ENCODE assay signal across 25 mouse cellular contexts in the genomic region with DNA sequence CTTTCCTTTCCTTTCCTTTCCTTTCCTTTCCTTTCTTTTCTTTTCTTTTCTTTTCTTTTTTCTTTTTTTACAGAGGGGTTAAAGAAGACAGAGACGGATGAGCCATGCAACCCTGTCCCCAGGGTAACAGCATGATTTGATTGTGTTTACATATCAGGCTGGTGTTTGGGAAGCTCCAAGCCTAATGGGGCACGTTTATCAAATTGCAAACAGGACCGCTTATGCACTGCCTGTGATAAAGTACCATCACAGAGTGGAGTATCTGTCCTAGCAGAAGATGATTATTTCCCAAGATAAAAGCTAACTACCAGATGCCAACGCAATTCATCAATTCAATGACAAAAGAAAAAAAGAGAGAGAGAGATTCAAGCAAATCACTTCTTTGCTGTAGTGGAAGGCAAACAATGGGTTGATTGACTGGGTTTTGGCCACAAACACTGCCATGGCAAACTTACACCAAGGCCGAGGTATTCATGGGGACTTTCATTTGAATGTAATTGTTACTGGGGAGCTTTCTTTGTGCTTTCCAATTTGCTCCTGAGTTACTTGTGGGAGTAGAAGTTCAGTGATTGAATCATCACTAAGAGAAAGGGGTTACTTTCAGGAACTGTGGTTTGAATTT.
A peak's percentile ranks its signal among the peaks of the same experiment; 100 is the strongest.
DNase-seq lines count a peak whose midpoint lies in the region; ATAC-seq lines count a peak whose summit lies in the region.
"Had no signal": no experiment of that assay in that cellular context is flagged by ENCODE, and none has a peak within 500 bp of the region (broad histone marks: within the 10 kb centered on the region; RNA-seq: fewer than 3 reads in every experiment).

No protein-coding gene starts in this region.

- WGBS in forebrain, embryonic 13.5 days = 13% methylated on average over 5 of the region's 5 CpGs
- WGBS in forebrain, embryonic 10.5 days = 36% methylated on average over 5 of the region's 5 CpGs
- WGBS in midbrain, embryonic 16.5 days = 25% methylated on average over 5 of the region's 5 CpGs
- 23% methylated on average over 5 of the region's 5 CpGs for WGBS in midbrain, embryonic 15.5 days
- WGBS in hindbrain, embryonic 15.5 days = 11% methylated on average over 5 of the region's 5 CpGs

- DNase-seq in forebrain, embryonic 10.5 days (ENCODE audit: extremely low spot score, low spot score) = no peak
- DNase-seq in embryo, embryonic 10.5 days (ENCODE audit: low spot score) = peak; percentile 37
- no peak for DNase-seq in liver
- no peak for DNase-seq in cerebellum, adult 11 months
- DNase-seq: adrenal gland, postnatal 10 days; cerebellum, adult 11-12 months; cerebellum, postnatal 36 days; gastrocnemius, postnatal 14 days; kidney, adult 18-20 months; kidney, postnatal 10 days; left cerebral cortex, postnatal 4 days; liver, postnatal 0 days; lung, postnatal 10 days; right cerebral cortex, postnatal 4 days; thymus, adult 2 months had no signal

- H3K9me3 ChIP-seq in forebrain, embryonic 13.5 days (replicated peaks) = no peaks in the 10 kb centered on the region
- H3K9me3 ChIP-seq in forebrain, embryonic 10.5 days = no peaks in the 10 kb centered on the region
- no peaks in the 10 kb centered on the region for H3K9me3 ChIP-seq in midbrain, embryonic 16.5 days (replicated peaks; ENCODE audit: control insufficient read depth, low read length, poor library complexity, severe bottlenecking)
- no peaks in the 10 kb centered on the region for H3K9me3 ChIP-seq in midbrain, embryonic 15.5 days
- H3K9me3 ChIP-seq in hindbrain, embryonic 15.5 days = no peaks in the 10 kb centered on the region
- H3K9me3 ChIP-seq: embryonic facial prominence, embryonic 12.5 days; heart, embryonic 15.5 days had no signal

- no peaks in the 10 kb centered on the region for H3K36me3 ChIP-seq in forebrain, embryonic 13.5 days (ENCODE audit: poor library complexity, severe bottlenecking)
- no peaks in the 10 kb centered on the region for H3K36me3 ChIP-seq in forebrain, embryonic 10.5 days (replicated peaks)
- no peaks in the 10 kb centered on the region for H3K36me3 ChIP-seq in midbrain, embryonic 16.5 days (ENCODE audit: control insufficient read depth, insufficient read depth, low read length)
- no peaks in the 10 kb centered on the region for H3K36me3 ChIP-seq in midbrain, embryonic 15.5 days (replicated peaks)
- no peaks in the 10 kb centered on the region for H3K36me3 ChIP-seq in hindbrain, embryonic 15.5 days
- H3K36me3 ChIP-seq: embryonic facial prominence, embryonic 12.5 days; heart, embryonic 15.5 days had no signal

- no peak overlapping the region for H3K4me3 ChIP-seq in forebrain, embryonic 13.5 days
- H3K4me3 ChIP-seq in forebrain, embryonic 10.5 days = no peak overlapping the region
- no peak overlapping the region for H3K4me3 ChIP-seq in midbrain, embryonic 16.5 days (ENCODE audit: low read depth, low read length)
- no peak overlapping the region for H3K4me3 ChIP-seq in midbrain, embryonic 15.5 days
- no peak overlapping the region for H3K4me3 ChIP-seq in hindbrain, embryonic 15.5 days
- H3K4me3 ChIP-seq: embryonic facial prominence, embryonic 12.5 days; erythroblast, embryonic 14.5 days; heart, embryonic 15.5 days; layer of hippocampus, adult 2 months had no signal

- peaks cover 11% of the 10 kb centered on the region for H3K4me1 ChIP-seq in forebrain, embryonic 13.5 days
- H3K4me1 ChIP-seq in forebrain, embryonic 10.5 days = peaks cover 9% of the 10 kb centered on the region
- no peaks in the 10 kb centered on the region for H3K4me1 ChIP-seq in midbrain, embryonic 16.5 days (ENCODE audit: control insufficient read depth, insufficient read depth, low read length)
- H3K4me1 ChIP-seq in midbrain, embryonic 15.5 days = no peaks in the 10 kb centered on the region
- H3K4me1 ChIP-seq in hindbrain, embryonic 15.5 days (replicated peaks) = no peaks in the 10 kb centered on the region
- H3K4me1 ChIP-seq: embryonic facial prominence, embryonic 12.5 days; heart, embryonic 15.5 days had no signal

- ATAC-seq in forebrain, embryonic 13.5 days = peak; percentile 55; the same call in 1 of the 2 replicates
- 0 out of 2 replicates have a peak, but pooled peaks have one; percentile 4 for ATAC-seq in midbrain, embryonic 16.5 days
- ATAC-seq in midbrain, embryonic 15.5 days (replicated peaks) = no peak
- ATAC-seq in hindbrain, embryonic 15.5 days (ENCODE audit: low FRiP score, low read depth) = peak; percentile 69; the same call in 1 of the 2 replicates
- ATAC-seq: activated CD4-positive, CD25-positive, alpha-beta regulatory T cell, adult 4 months; liver, postnatal 0 days; Patski had no signal

- H3K4me2 ChIP-seq in forebrain, embryonic 13.5 days = no peak overlapping the region
- H3K4me2 ChIP-seq in midbrain, embryonic 16.5 days (ENCODE audit: low read length) = no peak overlapping the region
- no peak overlapping the region for H3K4me2 ChIP-seq in midbrain, embryonic 15.5 days
- no peak overlapping the region for H3K4me2 ChIP-seq in hindbrain, embryonic 15.5 days
- H3K4me2 ChIP-seq: embryonic facial prominence, embryonic 12.5 days; heart, embryonic 15.5 days had no signal

- no peak overlapping the region for H3K27ac ChIP-seq in forebrain, embryonic 13.5 days
- no peak overlapping the region for H3K27ac ChIP-seq in forebrain, embryonic 10.5 days
- H3K27ac ChIP-seq in midbrain, embryonic 16.5 days (ENCODE audit: low read length) = no peak overlapping the region
- no peak overlapping the region for H3K27ac ChIP-seq in midbrain, embryonic 15.5 days
- H3K27ac ChIP-seq in hindbrain, embryonic 15.5 days (replicated peaks) = no peak overlapping the region
- H3K27ac ChIP-seq: embryonic facial prominence, embryonic 12.5 days; heart, embryonic 15.5 days; layer of hippocampus, adult 2 months had no signal

- H3K9ac ChIP-seq in forebrain, embryonic 13.5 days = no peak overlapping the region
- H3K9ac ChIP-seq in midbrain, embryonic 16.5 days (ENCODE audit: low read depth, low read length) = no peak overlapping the region
- no peak overlapping the region for H3K9ac ChIP-seq in midbrain, embryonic 15.5 days
- no peak overlapping the region for H3K9ac ChIP-seq in hindbrain, embryonic 15.5 days
- H3K9ac ChIP-seq: embryonic facial prominence, embryonic 12.5 days; heart, embryonic 15.5 days; liver, postnatal 0 days had no signal

- H3K27me3 ChIP-seq in forebrain, embryonic 13.5 days = no peaks in the 10 kb centered on the region
- H3K27me3 ChIP-seq in forebrain, embryonic 10.5 days (ENCODE audit: poor library complexity, severe bottlenecking) = no peaks in the 10 kb centered on the region
- no peaks in the 10 kb centered on the region for H3K27me3 ChIP-seq in midbrain, embryonic 16.5 days (ENCODE audit: control insufficient read depth, insufficient read depth, low read depth, low read length)
- H3K27me3 ChIP-seq in midbrain, embryonic 15.5 days (replicated peaks) = no peaks in the 10 kb centered on the region
- H3K27me3 ChIP-seq in hindbrain, embryonic 15.5 days = no peaks in the 10 kb centered on the region
- H3K27me3 ChIP-seq: embryonic facial prominence, embryonic 12.5 days; heart, embryonic 15.5 days; Patski had no signal
